Mouse (Mus musculus): Measurements from ENCODE around the gene Suclg2. TPM values are rescaled to one million over a fixed set of nuclear protein-coding genes. Genes with fewer than 3 reads are reported as not detected.
A peak's percentile ranks its signal among the peaks of the same experiment; 100 is the strongest.

The Suclg2 gene
- total and polyA plus RNA-seq, 3 experiments: 47.8 to 179 (median 151) TPM

DNA sequence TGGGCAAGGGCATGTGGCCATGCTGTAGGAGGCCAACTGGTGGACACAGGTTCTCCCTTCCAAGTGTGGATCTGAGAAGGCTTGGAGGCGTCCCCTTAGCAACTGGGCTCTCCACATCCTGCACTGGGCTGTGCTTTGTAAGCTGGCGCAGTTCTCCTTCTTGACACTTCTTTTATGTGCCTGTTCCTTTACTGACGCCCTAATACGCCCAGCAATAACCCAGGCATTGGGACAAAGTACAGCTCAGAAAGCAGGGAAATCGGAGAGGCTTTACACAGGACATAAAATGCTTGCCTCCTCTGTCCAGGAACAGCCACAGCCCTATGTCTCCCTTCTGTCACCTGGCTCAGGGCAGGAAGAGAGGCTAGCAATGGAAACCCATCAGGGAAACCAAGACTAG lies 9.5 kb downstream of the Suclg2 start:
- peaks cover 1% of the 10 kb centered on the region; the same call in 1 of the 2 replicates for H3K79me2 ChIP-seq (replicated peaks; ENCODE audit: control insufficient read depth, insufficient read depth, low read length)
- intact Hi-C loops (cut with DNase I): no loop called here
- no peak overlapping the region for H3K4me3 ChIP-seq
- no peak for DNase-seq
- H3K9ac ChIP-seq (ENCODE audit: low read depth, low read length): no peak overlapping the region
- H3K36me3 ChIP-seq (ENCODE audit: control insufficient read depth, insufficient read depth, low read length): no peaks in the 10 kb centered on the region
- H3K27me3 ChIP-seq (ENCODE audit: control insufficient read depth, insufficient read depth, low read length): no peaks in the 10 kb centered on the region
- no peak overlapping the region for H3K27ac ChIP-seq
- TF ChIP-seq EP300 (IDR thresholded peaks at IDR 0.05; ENCODE audit: insufficient read depth, low read depth, low read length): no peak
- no peak for TF ChIP-seq CTCF (IDR thresholded peaks at IDR 0.05)
- no peak for TF ChIP-seq POLR2A (IDR thresholded peaks at IDR 0.05; ENCODE audit: insufficient read depth, low read depth, low read length)
- H3K4me1 ChIP-seq (ENCODE audit: control insufficient read depth, insufficient read depth, low read length): peaks cover 5% of the 10 kb centered on the region
- WGBS: 74% methylated on average over 5 of the region's 5 CpGs

GRCm38 (mm10) chr6:95704626-95705025 lies 14.0 kb downstream of the Suclg2 start:
- Histone ChIP-seq H3K36me3 (ENCODE audit: control insufficient read depth, insufficient read depth, low read length) (no peaks in the 10 kb centered on the region), H3K9ac (ENCODE audit: low read depth, low read length) (no peak overlapping the region), H3K4me3 (no peak overlapping the region), H3K27ac (peak overlapping the region; percentile 2; the same call in 1 of the 2 replicates), H3K4me1 (ENCODE audit: control insufficient read depth, insufficient read depth, low read length) (peaks cover 8% of the 10 kb centered on the region), H3K27me3 (ENCODE audit: control insufficient read depth, insufficient read depth, low read length) (no peaks in the 10 kb centered on the region), H3K79me2 (replicated peaks; ENCODE audit: control insufficient read depth, insufficient read depth, low read length) (no peaks in the 10 kb centered on the region)
- 51% methylated on average over 4 of the region's 4 CpGs for WGBS
- peak in 1 of 2 experiments; percentile 33 for DNase-seq
- no peak for TF ChIP-seq POLR2A (IDR thresholded peaks at IDR 0.05; ENCODE audit: insufficient read depth, low read depth, low read length)
- TF ChIP-seq EP300 (IDR thresholded peaks at IDR 0.05; ENCODE audit: insufficient read depth, low read depth, low read length): no peak
- TF ChIP-seq CTCF (IDR thresholded peaks at IDR 0.05): no peak
- intact Hi-C loops (cut with DNase I): no loop called here

DNA sequence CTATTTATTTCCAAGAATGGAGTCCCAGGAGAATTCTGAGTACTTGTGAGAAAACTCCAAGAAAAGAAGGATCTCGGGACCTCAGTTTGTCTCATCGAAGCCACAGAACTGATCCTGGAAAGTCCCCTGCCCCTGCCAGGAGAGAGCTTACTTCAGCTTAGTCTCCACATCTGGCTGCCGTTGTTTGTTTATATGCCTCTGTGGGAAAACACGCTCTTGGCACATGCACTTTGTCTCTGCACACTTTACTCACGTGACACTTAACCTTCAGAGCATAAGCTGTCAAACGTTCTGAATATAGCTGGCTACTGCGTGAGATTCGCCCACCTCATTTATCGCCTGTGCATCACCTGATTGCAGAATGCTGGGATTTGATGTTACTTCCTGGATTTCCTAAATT lies 16.4 kb downstream of the Suclg2 start:
- no peaks in the 10 kb centered on the region for H3K27me3 ChIP-seq (ENCODE audit: control insufficient read depth, insufficient read depth, low read length)
- 33% methylated on average over 9 of the region's 9 CpGs for WGBS
- no peak overlapping the region for H3K9ac ChIP-seq (ENCODE audit: low read depth, low read length)
- intact Hi-C loops (cut with DNase I): no loop called here
- H3K79me2 ChIP-seq (replicated peaks; ENCODE audit: control insufficient read depth, insufficient read depth, low read length): no peaks in the 10 kb centered on the region
- H3K4me1 ChIP-seq (ENCODE audit: control insufficient read depth, insufficient read depth, low read length): peaks cover 8% of the 10 kb centered on the region
- DNase-seq: no peak
- no peaks in the 10 kb centered on the region for H3K36me3 ChIP-seq (ENCODE audit: control insufficient read depth, insufficient read depth, low read length)
- no peak overlapping the region for H3K27ac ChIP-seq
- H3K4me3 ChIP-seq: no peak overlapping the region
- TF ChIP-seq EP300 (IDR thresholded peaks at IDR 0.05; ENCODE audit: insufficient read depth, low read depth, low read length): no peak
- no peak for TF ChIP-seq CTCF (IDR thresholded peaks at IDR 0.05)
- TF ChIP-seq POLR2A (IDR thresholded peaks at IDR 0.05; ENCODE audit: insufficient read depth, low read depth, low read length): no peak

GRCm38 (mm10) chr6:95701786-95702185 lies 16.8 kb downstream of the Suclg2 start:
- Histone ChIP-seq H3K27me3 (ENCODE audit: control insufficient read depth, insufficient read depth, low read length) (no peaks in the 10 kb centered on the region), H3K79me2 (replicated peaks; ENCODE audit: control insufficient read depth, insufficient read depth, low read length) (no peaks in the 10 kb centered on the region), H3K36me3 (ENCODE audit: control insufficient read depth, insufficient read depth, low read length) (no peaks in the 10 kb centered on the region), H3K4me1 (ENCODE audit: control insufficient read depth, insufficient read depth, low read length) (peaks cover 8% of the 10 kb centered on the region), H3K4me3 (no peak overlapping the region), H3K9ac (ENCODE audit: low read depth, low read length) (no peak overlapping the region), H3K27ac (no peak overlapping the region)
- no peak for DNase-seq
- WGBS: 64% methylated on average over 7 of the region's 7 CpGs
- intact Hi-C loops (cut with DNase I): no loop called here
- no peak for TF ChIP-seq EP300 (IDR thresholded peaks at IDR 0.05; ENCODE audit: insufficient read depth, low read depth, low read length)
- TF ChIP-seq POLR2A (IDR thresholded peaks at IDR 0.05; ENCODE audit: insufficient read depth, low read depth, low read length): no peak
- TF ChIP-seq CTCF (IDR thresholded peaks at IDR 0.05): no peak

GRCm38 (mm10) chr6:95700981-95701610 lies 17.5 kb downstream of the Suclg2 start:
- WGBS: 87% methylated on average over 2 of the region's 2 CpGs
- TF ChIP-seq CTCF (IDR thresholded peaks at IDR 0.05) (peak; percentile 43), POLR2A (IDR thresholded peaks at IDR 0.05; ENCODE audit: insufficient read depth, low read depth, low read length) (no peak)
- Histone ChIP-seq H3K36me3 (ENCODE audit: control insufficient read depth, insufficient read depth, low read length) (no peaks in the 10 kb centered on the region), H3K9ac (ENCODE audit: low read depth, low read length) (no peak overlapping the region), H3K27me3 (ENCODE audit: control insufficient read depth, insufficient read depth, low read length) (no peaks in the 10 kb centered on the region), H3K4me3 (no peak overlapping the region), H3K79me2 (replicated peaks; ENCODE audit: control insufficient read depth, insufficient read depth, low read length) (no peaks in the 10 kb centered on the region), H3K4me1 (ENCODE audit: control insufficient read depth, insufficient read depth, low read length) (peaks cover 8% of the 10 kb centered on the region), H3K27ac (no peak overlapping the region)
- DNase-seq: no peak
- intact Hi-C loops (cut with DNase I): no loop called here

DNA sequence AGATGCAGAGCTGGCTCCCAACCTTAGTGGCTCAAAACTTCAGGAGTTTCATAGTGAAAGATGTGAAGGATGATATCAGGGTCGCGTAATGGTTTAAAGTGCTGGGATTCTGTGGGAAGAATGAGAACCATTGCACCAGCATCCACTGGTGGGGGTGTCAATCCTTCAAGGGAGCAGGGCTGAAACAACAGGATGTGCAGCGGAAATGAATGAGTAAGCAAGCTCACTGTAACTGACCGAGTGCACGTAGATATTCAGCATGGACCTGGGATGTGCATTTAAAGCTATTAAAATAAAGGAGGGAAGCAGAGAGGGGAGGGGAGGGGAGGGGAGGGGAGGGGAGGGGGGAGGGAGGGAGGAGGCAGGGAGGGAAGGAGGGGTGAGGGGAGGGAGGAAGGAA lies 18.4 kb downstream of the Suclg2 start:
- intact Hi-C loops (cut with DNase I): no loop called here
- no peak overlapping the region for H3K27ac ChIP-seq
- WGBS: 52% methylated on average over 5 of the region's 5 CpGs

More for the DNA sequence above, 18.4 kb downstream of the Suclg2 start:
- Histone ChIP-seq H3K36me3 (ENCODE audit: control insufficient read depth, insufficient read depth, low read length) (no peaks in the 10 kb centered on the region; the same call in 1 of the 2 replicates), H3K27me3 (ENCODE audit: control insufficient read depth, insufficient read depth, low read length) (no peaks in the 10 kb centered on the region), H3K4me3 (no peak overlapping the region), H3K4me1 (ENCODE audit: control insufficient read depth, insufficient read depth, low read length) (peaks cover 8% of the 10 kb centered on the region), H3K79me2 (replicated peaks; ENCODE audit: control insufficient read depth, insufficient read depth, low read length) (no peaks in the 10 kb centered on the region), H3K9ac (ENCODE audit: low read depth, low read length) (no peak overlapping the region)
- TF ChIP-seq EP300 (IDR thresholded peaks at IDR 0.05; ENCODE audit: insufficient read depth, low read depth, low read length): no peak
- TF ChIP-seq POLR2A (IDR thresholded peaks at IDR 0.05; ENCODE audit: insufficient read depth, low read depth, low read length): no peak
- no peak for DNase-seq

Data from heart, adult 2 months (tissue).